Mouse (Mus musculus): Measurements from ENCODE around the gene Sept4.

DNA sequence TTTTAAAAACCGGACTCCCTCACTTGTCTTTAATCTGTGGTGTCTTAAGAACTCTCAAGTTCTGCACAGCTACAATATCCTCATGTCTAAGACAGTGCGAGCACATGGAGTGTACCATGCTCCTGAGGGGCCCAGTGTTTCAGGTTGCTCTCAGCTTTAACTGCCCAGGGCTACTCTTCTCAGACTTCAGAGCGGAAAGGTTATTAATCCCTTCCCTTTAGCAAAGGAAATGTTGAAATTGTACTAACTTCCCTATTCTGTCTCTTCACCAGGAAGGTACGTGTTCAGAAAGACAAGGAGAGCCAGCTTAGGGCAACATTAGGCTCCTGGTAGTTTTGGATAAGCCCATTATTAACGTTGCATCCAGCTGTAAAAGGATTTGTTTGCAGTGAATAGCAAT lies 45.2 kb upstream of the Sept4 start:
- TF ChIP-seq CTCF (IDR thresholded peaks at IDR 0.05; ENCODE audit: low read depth) (no peak), EP300 (IDR thresholded peaks at IDR 0.05; ENCODE audit: low read depth) (no peak)
